Mouse (Mus musculus) brain, adult 10 weeks (tissue): Measurements from ENCODE around the gene Hmx3. TPM values are rescaled to one million over a fixed set of nuclear protein-coding genes. Genes with fewer than 3 reads are reported as not detected.

ENCODE experiments used
- polyA plus RNA-seq: library from polyadenylated mRNA; stranded (reverse); fragments of 350-450 nt; fragmentation: Illumina TruSeq; extraction: RNeasy Lipid Tissue Mini Kit (QIAGEN cat#74804); gene quantifications from one replicate; pipeline ENCODE4 v1.2.3, GENCODE M21; 2015; ENCODE audit warnings: low read depth, low replicate concordance

The Hmx3 gene
- not detected for polyA plus RNA-seq

GRCm38 (mm10) chr7:131542115-131542871 is at the start of gene Hmx3:
Gene Hmx3, plus strand, starts transcription at chr7:131542867.

GRCm38 (mm10) chr7:131548473-131548872 is 5.8 kb downstream of the Hmx3 start, which contains the start of gene Hmx2:
Gene Hmx2, plus strand, starts transcription at chr7:131548773.

GRCm38 (mm10) chr7:131559986-131560696 is 17.5 kb downstream of the Hmx3 start, which contains the start of gene Bub3:
Gene Bub3, plus strand, starts transcription at chr7:131560222.

Other genes starting within 250 kb of the Hmx3 start
- 0.71 TPM for gene Cuzd1, start 220.6 kb upstream of the Hmx3 start, polyA plus RNA-seq
- gene Fam24b, start 213.4 kb upstream of the Hmx3 start, polyA plus RNA-seq: not detected
- not detected for gene Fam24a, start 209.0 kb upstream of the Hmx3 start, polyA plus RNA-seq
- 20.4 TPM for gene 2310057M21Rik, start 180.1 kb upstream of the Hmx3 start, polyA plus RNA-seq
- gene Pstk, start 171.7 kb upstream of the Hmx3 start, polyA plus RNA-seq: 72.4 TPM
- 19.6 TPM for gene Ikzf5, start 132.3 kb upstream of the Hmx3 start, polyA plus RNA-seq
- 89.5 TPM for gene Acadsb, start 132.3 kb upstream of the Hmx3 start, polyA plus RNA-seq
- not detected for gene Hmx2, start 5.9 kb downstream of the Hmx3 start, polyA plus RNA-seq
- gene Bub3, start 17.4 kb downstream of the Hmx3 start, polyA plus RNA-seq: 76.4 TPM